Mouse (Mus musculus): ENCODE data around the gene Zmynd8.

GRCm38 (mm10) chr2:165857841-165858426, 40.9 kb downstream of the Zmynd8 start:
- TF ChIP-seq CTCF (IDR thresholded peaks at IDR 0.05; ENCODE audit: control insufficient read depth, insufficient read depth, insufficient replicate concordance, low read depth, low read length) (no peak), POLR2A (IDR thresholded peaks at IDR 0.05; ENCODE audit: control insufficient read depth, low read depth, low read length) (no peak)
